Mouse (Mus musculus): ENCODE measurements around the gene 9130008F23Rik.

DNA sequence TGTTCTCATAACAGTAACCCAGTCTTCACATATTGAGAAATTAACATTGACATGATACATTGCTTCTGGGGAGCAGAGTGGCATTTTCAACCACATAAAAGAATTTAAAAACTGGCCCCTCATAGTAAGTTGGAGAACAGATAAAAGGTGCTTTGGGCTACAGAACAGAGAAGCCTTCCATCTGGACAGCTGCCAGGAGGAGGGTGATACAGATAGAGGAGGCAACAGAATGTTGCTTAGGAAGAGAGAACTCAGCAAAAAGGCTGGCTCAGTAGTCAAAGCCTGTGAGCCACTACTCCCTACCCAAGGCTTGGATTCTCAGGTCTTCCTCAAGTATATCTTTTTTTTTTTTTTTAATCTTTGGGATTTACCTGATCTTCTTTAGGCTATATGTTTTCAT is 25.3 kb downstream of the 9130008F23Rik start:
- TF ChIP-seq GATA1 (IDR thresholded peaks at IDR 0.05; ENCODE audit: borderline replicate concordance, low read length) (no peak), FLI1 (IDR thresholded peaks at IDR 0.05; ENCODE audit: low read length) (no peak)
